Mouse (Mus musculus): Measurements from ENCODE around the gene Usp10.
A peak's percentile ranks its signal among the peaks of the same experiment; 100 is the strongest.

Gene Usp10

GRCm38 (mm10) chr8:119909944-119910546 lies at the start of gene Usp10:
Usp10 (plus strand) TSS chr8:119910360.
- no peak for DNase-seq (ENCODE audit: low read depth, low spot score)

GRCm38 (mm10) chr8:119861706-119862389 lies 48.3 kb upstream of the Usp10 start, which contains the start of gene Klhl36:
Klhl36 (plus strand) TSS chr8:119862266.
- DNase-seq (ENCODE audit: low read depth, low spot score): peak; percentile 88

GRCm38 (mm10) chr8:119862390-119862734 lies 47.8 kb upstream of the Usp10 start:
- DNase-seq (ENCODE audit: low read depth, low spot score): no peak

- DNase-seq (ENCODE audit: low read depth, low spot score): no peak
Measured at GRCm38 (mm10) chr8:119862749-119863148, 47.4 kb upstream of the Usp10 start.

- no peak for DNase-seq (ENCODE audit: low read depth, low spot score)
Measured at GRCm38 (mm10) chr8:119869616-119870015, 40.5 kb upstream of the Usp10 start.

GRCm38 (mm10) chr8:119873181-119873580 lies 37.0 kb upstream of the Usp10 start:
- no peak for DNase-seq (ENCODE audit: low read depth, low spot score)

- DNase-seq (ENCODE audit: low read depth, low spot score): no peak
Measured at GRCm38 (mm10) chr8:119881301-119881700, 28.9 kb upstream of the Usp10 start.

- no peak for DNase-seq (ENCODE audit: low read depth, low spot score)
Measured at GRCm38 (mm10) chr8:119881917-119882316, 28.2 kb upstream of the Usp10 start.

- no peak for DNase-seq (ENCODE audit: low read depth, low spot score)
Measured at GRCm38 (mm10) chr8:119883281-119883680, 26.9 kb upstream of the Usp10 start.

- no peak for DNase-seq (ENCODE audit: low read depth, low spot score)
Measured at GRCm38 (mm10) chr8:119885612-119886011, 24.5 kb upstream of the Usp10 start.

- no peak for DNase-seq (ENCODE audit: low read depth, low spot score)
Measured at GRCm38 (mm10) chr8:119887130-119887529, 23.0 kb upstream of the Usp10 start.

- no peak for DNase-seq (ENCODE audit: low read depth, low spot score)
Measured at GRCm38 (mm10) chr8:119888012-119888411, 22.1 kb upstream of the Usp10 start.

- no peak for DNase-seq (ENCODE audit: low read depth, low spot score)
Measured at GRCm38 (mm10) chr8:119897069-119897468, 13.1 kb upstream of the Usp10 start.

- no peak for DNase-seq (ENCODE audit: low read depth, low spot score)
Measured at GRCm38 (mm10) chr8:119897933-119898332, 12.2 kb upstream of the Usp10 start.

- no peak for DNase-seq (ENCODE audit: low read depth, low spot score)
Measured at GRCm38 (mm10) chr8:119901349-119901748, 8.8 kb upstream of the Usp10 start.

- DNase-seq (ENCODE audit: low read depth, low spot score): no peak
Measured at GRCm38 (mm10) chr8:119901952-119902351, 8.2 kb upstream of the Usp10 start.

GRCm38 (mm10) chr8:119904323-119904911 lies 5.7 kb upstream of the Usp10 start:
- DNase-seq (ENCODE audit: low read depth, low spot score): no peak

GRCm38 (mm10) chr8:119910547-119911257 lies 542 bp downstream of the Usp10 start, which contains the start of gene Gm20388:
Gm20388 (plus strand) TSS chr8:119910841.
- peak; percentile 81 for DNase-seq (ENCODE audit: low read depth, low spot score)

GRCm38 (mm10) chr8:119911258-119911962 lies 1.2 kb downstream of the Usp10 start:
- no peak for DNase-seq (ENCODE audit: low read depth, low spot score)

GRCm38 (mm10) chr8:119912643-119913042 lies 2.5 kb downstream of the Usp10 start:
- no peak for DNase-seq (ENCODE audit: low read depth, low spot score)

- DNase-seq (ENCODE audit: low read depth, low spot score): no peak
Measured at GRCm38 (mm10) chr8:119913181-119913580, 3.0 kb downstream of the Usp10 start.

- no peak for DNase-seq (ENCODE audit: low read depth, low spot score)
Measured at GRCm38 (mm10) chr8:119914161-119914560, 4.0 kb downstream of the Usp10 start.
